Mouse (Mus musculus): Measurements from ENCODE around the gene Dpf1. TPM values are rescaled to one million over a fixed set of nuclear protein-coding genes. Genes with fewer than 3 reads are reported as not detected.

Dpf1 gene
- polyA plus RNA-seq, 1 experiment from 2014 or later, result 6.2 TPM

DNA sequence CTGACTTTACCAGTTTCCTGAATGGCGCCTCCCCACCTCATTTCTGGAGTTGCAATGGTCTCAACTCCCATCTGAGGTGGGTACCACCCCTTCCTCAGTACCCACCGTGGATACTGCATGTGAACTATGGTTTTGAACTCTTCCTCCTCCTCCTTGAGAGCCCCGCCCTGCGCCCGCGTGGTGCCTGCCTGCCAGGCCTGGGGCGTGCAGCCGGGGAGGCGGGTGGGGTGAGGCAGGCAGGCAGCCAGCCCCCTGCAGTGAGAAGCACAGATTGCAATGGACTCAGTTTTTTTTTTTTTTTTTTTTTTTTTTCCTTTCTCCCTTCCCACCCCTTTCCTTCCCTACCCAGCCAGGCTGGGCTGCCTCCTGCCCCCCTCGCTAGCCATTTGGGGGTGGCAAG is 13.2 kb downstream of the Dpf1 start:
- TF ChIP-seq CTCF (IDR thresholded peaks at IDR 0.05), result no peak
- POLR2A ChIA-PET, result no interaction called here
- no peak for ATAC-seq

DNA sequence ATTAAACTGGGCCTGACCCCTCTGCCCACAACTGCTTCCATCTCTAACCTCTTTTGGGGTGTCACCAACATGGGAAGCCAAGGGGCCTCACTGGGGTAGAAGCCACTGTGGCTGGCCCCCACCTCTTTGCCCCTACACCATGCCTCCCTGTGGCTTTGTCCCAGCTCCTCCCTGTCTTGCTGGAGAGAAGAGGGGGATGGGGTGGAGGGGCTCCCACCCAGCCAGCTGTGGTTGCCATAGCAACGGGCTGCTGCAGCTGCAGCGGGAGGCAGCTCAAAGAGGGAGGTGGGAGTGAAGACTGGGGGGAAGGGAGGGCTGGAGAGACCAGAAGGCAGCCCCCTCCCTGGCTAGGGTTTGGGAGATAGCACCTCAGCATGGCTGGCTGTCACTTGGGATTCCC is 13.8 kb downstream of the Dpf1 start:
- no peak for ATAC-seq
- TF ChIP-seq CTCF (IDR thresholded peaks at IDR 0.05), result no peak
- POLR2A ChIA-PET, result no interaction called here
- CTCF ChIA-PET, result no interaction called here
- no peaks in the 10 kb centered on the region for H3K27me3 ChIP-seq
- DNase-seq (ENCODE audit: low read depth, low spot score), result no peak
- in situ Hi-C loops (cut with MboI; ENCODE audit: low pct_unique_long_range_greater_than_20kb), result no loop called here

More for the DNA sequence above, 13.2 kb downstream of the Dpf1 start:
- CTCF ChIA-PET, result no interaction called here
- H3K27me3 ChIP-seq, result no peaks in the 10 kb centered on the region
- in situ Hi-C loops (cut with MboI; ENCODE audit: low pct_unique_long_range_greater_than_20kb), result no loop called here
- no peak for DNase-seq (ENCODE audit: low read depth, low spot score)

DNA sequence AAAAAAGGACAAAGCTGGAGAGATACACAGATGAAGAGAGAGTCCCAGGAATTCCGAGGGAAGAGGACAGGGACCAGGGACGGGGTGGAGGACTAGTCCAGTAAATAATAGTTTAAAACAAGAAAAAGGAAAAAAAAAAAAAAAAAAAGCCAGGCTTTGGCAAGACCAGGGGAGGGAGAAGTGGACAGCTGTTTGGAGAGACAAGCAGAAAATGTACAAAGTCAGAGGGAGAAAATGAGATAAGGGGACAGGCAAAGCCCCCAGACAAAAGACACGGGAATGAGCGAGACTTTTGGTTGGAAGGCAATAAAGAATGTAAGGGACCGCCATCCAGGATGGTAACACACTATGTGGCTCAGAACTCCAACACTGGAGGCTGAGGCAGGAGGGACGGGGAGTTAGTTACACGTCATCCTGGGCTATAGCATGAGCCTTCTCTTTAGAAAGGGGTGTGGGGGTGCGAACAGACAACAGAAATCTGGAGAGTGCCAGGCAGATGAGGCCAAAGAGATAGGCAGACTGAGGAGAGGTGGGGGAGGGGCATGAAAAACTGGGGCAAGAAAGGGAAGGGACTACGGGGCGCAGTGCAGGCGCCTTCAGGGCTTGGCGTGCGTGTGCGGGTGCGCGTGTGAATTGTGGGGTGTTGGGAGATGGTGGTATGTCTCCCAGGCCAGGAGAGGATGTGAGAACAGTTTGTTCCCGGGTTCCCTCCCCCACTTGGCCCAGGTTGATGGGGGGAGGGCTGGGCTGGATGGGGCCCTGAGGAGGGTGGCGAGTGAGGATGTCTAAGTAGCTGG is 14.6 kb downstream of the Dpf1 start:
- TF ChIP-seq CTCF (IDR thresholded peaks at IDR 0.05), result no peak
- in situ Hi-C loops (cut with MboI; ENCODE audit: low pct_unique_long_range_greater_than_20kb), result no loop called here
- H3K27me3 ChIP-seq, result no peaks in the 10 kb centered on the region
- ATAC-seq, result no peak
- POLR2A ChIA-PET, result no interaction called here
- no peak for DNase-seq (ENCODE audit: low read depth, low spot score)
- CTCF ChIA-PET, result no interaction called here

DNA sequence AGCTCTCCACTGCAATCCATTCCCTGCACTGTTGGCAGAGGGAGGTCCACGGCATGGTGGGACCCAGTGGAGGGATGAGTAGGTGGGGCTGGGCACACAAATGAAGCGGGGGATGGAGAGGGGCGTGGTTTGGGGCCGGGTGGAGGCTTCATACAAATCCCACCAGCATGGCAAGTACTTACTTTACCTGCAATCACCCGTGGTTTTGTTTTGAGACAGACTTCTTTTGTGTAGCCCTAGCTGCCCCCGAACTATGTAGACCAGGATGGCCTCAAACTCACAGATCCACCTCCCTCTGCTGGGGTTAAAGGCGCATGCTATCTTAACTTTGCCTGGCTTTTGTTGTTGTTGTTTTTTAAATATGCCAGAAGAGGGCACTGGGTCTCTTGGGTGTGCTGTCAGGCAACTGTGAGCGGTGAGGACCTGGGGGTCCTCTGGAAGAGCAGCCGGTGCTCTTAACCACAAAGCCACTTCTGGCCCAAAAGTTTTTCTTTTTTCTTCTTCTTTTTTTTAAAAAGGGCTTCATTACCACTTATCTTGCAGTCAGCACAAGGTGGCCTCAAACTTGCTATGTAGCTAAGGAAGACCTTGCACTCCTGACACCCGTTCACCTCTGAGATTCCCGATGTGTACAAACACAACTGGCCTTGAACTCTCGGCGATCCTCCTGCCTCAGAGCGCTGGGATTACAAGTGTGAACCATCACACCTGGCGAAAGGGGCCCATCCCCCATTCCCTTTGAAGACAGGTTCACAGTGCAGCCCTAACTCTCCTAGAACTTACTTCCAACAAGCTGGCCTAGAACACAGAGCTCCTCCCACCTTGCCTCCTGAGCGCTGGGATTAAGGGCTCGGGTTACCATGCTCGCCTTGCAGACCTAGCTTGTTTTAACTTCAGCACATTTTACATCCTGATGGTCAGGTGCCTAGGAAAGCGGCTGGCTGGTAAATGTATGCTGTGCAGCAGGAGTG is 15.9 kb downstream of the Dpf1 start:
- ATAC-seq, result no peak
- no peak for TF ChIP-seq CTCF (IDR thresholded peaks at IDR 0.05)
- no peaks in the 10 kb centered on the region for H3K27me3 ChIP-seq
- POLR2A ChIA-PET, result no interaction called here
- in situ Hi-C loops (cut with MboI; ENCODE audit: low pct_unique_long_range_greater_than_20kb), result no loop called here
- DNase-seq (ENCODE audit: low read depth, low spot score), result no peak
- CTCF ChIA-PET, result interaction anchor here (0.9 to 1.4 kb wide), 2 partner anchors 25 to 203 kb away, joined by 3 to 4 read pairs; no protein-coding TSS in a partner anchor

DNA sequence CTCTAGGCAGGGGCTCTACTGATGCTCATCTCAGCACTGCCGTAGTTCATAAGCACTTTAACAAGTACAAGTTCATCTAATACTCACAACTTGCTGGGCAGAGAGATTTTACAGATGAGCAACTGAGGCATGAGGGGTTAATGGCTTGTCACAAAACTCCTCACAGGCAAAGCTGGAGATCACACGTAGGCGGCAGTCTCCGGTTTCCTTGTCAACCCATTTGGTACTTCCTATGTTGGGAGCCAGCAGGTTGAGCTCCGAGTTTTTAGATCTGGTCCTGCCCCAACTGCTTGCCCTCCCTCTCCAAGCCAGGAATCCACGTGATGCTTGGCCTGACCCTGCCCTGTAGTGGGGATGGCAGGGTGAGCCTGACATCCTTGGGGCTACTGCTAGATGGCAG is 23.3 kb downstream of the Dpf1 start:
- POLR2A ChIA-PET, result no interaction called here

DNA sequence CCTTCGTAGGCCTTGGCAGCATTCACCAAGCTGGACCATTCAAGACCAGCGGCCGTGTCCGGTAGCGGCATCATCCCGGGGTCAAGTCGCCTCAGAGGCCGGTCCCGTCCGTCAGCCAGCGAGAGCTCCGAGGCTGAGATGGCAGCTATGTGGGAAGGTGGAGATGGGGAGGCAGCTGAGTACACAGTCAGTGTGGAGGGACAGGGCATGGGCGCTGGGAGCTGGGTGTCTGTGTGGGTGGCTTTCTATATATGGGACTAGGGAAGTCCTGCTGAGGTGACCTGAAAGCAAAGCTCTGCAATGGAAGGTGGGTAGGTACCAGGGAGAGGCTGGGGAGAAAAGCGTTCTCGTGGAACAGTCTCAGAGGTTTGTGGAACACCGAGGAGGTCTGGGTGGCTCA is 25.2 kb downstream of the Dpf1 start:
- DNase-seq (ENCODE audit: low read depth, low spot score) (no peak), ATAC-seq (no peak)
- ChIA-PET POLR2A (no interaction called here), CTCF (no interaction called here)
- in situ Hi-C loops (cut with MboI; ENCODE audit: low pct_unique_long_range_greater_than_20kb), result no loop called here
- no peaks in the 10 kb centered on the region for H3K27me3 ChIP-seq
- no peak for TF ChIP-seq CTCF (IDR thresholded peaks at IDR 0.05)

More for the DNA sequence above, 23.3 kb downstream of the Dpf1 start:
- TF ChIP-seq CTCF (IDR thresholded peaks at IDR 0.05), result no peak
- DNase-seq (ENCODE audit: low read depth, low spot score), result no peak
- CTCF ChIA-PET, result interaction anchor here (1.2 kb wide), 1 partner anchor 20 kb away, joined by 3 read pairs; no protein-coding TSS in a partner anchor
- H3K27me3 ChIP-seq, result no peaks in the 10 kb centered on the region
- in situ Hi-C loops (cut with MboI; ENCODE audit: low pct_unique_long_range_greater_than_20kb), result no loop called here
- no peak for ATAC-seq

DNA sequence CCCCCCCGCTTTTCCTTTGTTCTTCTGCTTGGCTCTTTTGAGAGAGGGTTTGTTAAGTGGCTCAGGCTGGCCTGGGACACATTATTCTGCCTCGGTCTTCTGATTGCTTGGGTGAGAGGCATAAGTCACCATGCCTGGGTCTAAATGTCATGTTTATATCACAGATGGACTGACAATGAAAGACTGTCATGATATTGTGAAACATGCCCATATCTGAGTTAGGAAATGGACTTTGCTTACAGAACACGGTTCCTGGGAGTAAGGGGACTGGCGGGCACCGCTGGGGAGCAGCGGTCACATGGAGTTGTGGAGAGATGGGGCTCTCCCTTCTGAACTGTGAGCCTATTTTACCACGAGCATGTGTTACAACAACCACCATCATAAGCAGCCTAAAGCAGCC is 30.4 kb downstream of the Dpf1 start:
- in situ Hi-C loops (cut with MboI; ENCODE audit: low pct_unique_long_range_greater_than_20kb), result no loop called here
- no peaks in the 10 kb centered on the region for H3K27me3 ChIP-seq
- TF ChIP-seq CTCF (IDR thresholded peaks at IDR 0.05), result no peak
- POLR2A ChIA-PET, result no interaction called here
- DNase-seq (ENCODE audit: low read depth, low spot score) (no peak), ATAC-seq (no peak)
- CTCF ChIA-PET, result no interaction called here

DNA sequence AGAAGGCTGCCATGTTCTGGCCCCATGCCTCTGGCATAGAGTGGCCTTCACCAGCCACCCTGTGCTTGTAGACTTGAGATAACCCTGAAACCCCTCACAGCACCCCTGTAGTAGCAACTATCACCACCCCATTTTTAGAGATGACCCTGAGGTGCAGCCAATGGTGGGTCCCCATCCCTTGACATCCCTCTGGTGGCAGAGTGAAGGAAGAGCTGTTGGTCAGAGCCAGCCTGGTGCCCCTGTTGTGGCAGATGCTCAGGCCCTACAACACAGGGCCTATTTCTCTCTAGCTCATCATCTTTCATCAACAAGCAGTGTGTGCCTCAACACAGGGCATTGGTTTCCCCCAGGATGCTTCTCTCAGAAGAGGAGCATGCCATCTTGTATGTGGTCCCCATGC is 31.5 kb downstream of the Dpf1 start:
- in situ Hi-C loops (cut with MboI; ENCODE audit: low pct_unique_long_range_greater_than_20kb), result no loop called here
- POLR2A ChIA-PET, result no interaction called here
- CTCF ChIA-PET, result no interaction called here

DNA sequence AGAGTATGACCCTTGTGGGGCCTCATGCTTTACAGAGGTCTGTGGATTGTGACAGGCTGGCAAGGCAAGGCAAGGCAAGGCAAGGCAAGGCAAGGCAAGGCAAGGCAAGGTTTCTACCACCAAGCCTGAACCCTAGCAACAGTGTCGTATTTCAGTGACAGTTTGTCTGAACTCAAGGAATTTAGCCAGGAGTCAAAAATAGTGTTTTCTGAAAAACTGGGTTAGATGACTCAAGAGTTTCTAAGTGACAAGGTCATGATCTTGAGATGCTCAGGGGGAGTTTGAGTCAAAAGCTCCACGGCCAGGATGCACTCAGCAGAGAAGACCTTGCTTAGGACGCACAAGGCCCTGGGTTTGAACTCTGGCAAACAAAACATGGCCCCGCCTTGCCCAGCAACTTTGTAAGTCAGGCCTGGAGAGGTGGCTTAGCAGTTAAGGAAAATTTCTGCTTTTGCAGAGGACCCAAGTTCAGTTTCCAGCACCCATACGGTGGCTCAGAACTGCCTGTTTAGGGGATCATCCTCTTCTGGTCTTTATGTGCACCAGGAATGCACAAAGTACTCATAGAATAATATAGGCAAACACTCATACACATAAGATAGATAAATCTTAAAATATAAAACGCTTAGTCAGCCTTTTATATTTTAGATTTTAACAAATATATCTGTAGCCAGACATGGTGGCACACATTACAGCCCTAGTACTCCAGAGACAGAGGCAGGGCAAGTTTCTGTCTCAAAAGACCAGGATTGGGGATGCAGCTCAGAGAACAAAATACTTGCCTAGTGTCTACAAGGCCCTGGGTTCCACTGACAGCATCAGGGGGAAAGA is 32.3 kb downstream of the Dpf1 start:
- no peak for TF ChIP-seq CTCF (IDR thresholded peaks at IDR 0.05)
- CTCF ChIA-PET, result no interaction called here
- ATAC-seq (no peak), DNase-seq (ENCODE audit: low read depth, low spot score) (no peak)
- in situ Hi-C loops (cut with MboI; ENCODE audit: low pct_unique_long_range_greater_than_20kb), result no loop called here
- POLR2A ChIA-PET, result no interaction called here
- H3K27me3 ChIP-seq, result no peaks in the 10 kb centered on the region

More for the DNA sequence above, 31.5 kb downstream of the Dpf1 start:
- TF ChIP-seq CTCF (IDR thresholded peaks at IDR 0.05), result no peak
- ATAC-seq, result no peak
- H3K27me3 ChIP-seq, result no peaks in the 10 kb centered on the region
- no peak for DNase-seq (ENCODE audit: low read depth, low spot score)

DNA sequence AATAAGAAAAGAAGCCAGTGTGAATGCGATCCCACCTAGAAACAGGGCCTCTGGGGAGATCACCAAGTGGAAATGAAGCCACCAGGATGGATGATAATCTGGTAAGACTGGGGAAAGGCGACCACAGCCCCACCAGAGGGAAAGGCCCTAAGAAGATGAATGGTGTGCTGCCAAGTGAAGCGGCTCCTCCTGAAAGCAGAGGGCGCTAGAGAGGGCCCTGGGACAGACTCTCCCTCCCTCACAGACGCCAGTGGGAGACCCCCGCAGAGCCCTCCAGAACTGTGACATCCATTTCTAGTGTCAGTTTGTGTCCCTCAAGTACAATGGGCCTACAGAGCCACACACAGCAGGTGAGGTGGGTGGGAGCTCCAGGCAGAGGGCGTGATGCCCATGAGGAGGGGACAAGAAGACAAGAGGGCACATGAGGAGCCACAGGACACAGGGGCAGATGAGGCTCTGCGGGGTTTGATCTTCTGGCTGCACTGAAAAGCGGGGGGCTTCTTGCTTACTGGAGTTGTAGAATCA is 33.1 kb downstream of the Dpf1 start:
- ChIA-PET CTCF (no interaction called here), POLR2A (no interaction called here)
- no peaks in the 10 kb centered on the region for H3K27me3 ChIP-seq
- no peak for TF ChIP-seq CTCF (IDR thresholded peaks at IDR 0.05)
- in situ Hi-C loops (cut with MboI; ENCODE audit: low pct_unique_long_range_greater_than_20kb), result no loop called here
- ATAC-seq, result no peak
- no peak for DNase-seq (ENCODE audit: low read depth, low spot score)

All from Patski (cell line).